Mouse (Mus musculus): ENCODE data around the gene Irf4. TPM values are rescaled to one million over a fixed set of nuclear protein-coding genes. Genes with fewer than 3 reads are reported as not detected.

The Irf4 gene
- polyA plus RNA-seq, 1 experiment from 2014 or later: not detected

- Histone ChIP-seq H3K4me1 (ENCODE audit: control insufficient read depth, insufficient read depth, low read length) (no peaks in the 10 kb centered on the region), H3K27me3 (ENCODE audit: control insufficient read depth, insufficient read depth, low read length) (no peaks in the 10 kb centered on the region), H3K36me3 (ENCODE audit: control insufficient read depth, insufficient read depth, low read length) (no peaks in the 10 kb centered on the region), H3K27ac (ENCODE audit: low read depth, low read length) (no peak overlapping the region), H3K4me3 (ENCODE audit: low read depth, low read length) (no peak overlapping the region), H3K9ac (replicated peaks; ENCODE audit: low read depth, low read length) (no peak overlapping the region), H3K4me2 (ENCODE audit: low read depth, low read length) (no peak overlapping the region), H3K9me3 (ENCODE audit: control insufficient read depth, low read length) (no peaks in the 10 kb centered on the region)
- WGBS: 92% methylated on average over 4 of the region's 4 CpGs
- no peak for ATAC-seq (ENCODE audit: low read depth)
These were observed 33.5 kb upstream of the Irf4 start for GRCm38 (mm10) chr13:30715573-30715972.

- Histone ChIP-seq H3K4me1 (ENCODE audit: control insufficient read depth, insufficient read depth, low read length) (no peaks in the 10 kb centered on the region), H3K27me3 (ENCODE audit: control insufficient read depth, insufficient read depth, low read length) (no peaks in the 10 kb centered on the region), H3K4me2 (ENCODE audit: low read depth, low read length) (no peak overlapping the region), H3K27ac (ENCODE audit: low read depth, low read length) (no peak overlapping the region), H3K9me3 (ENCODE audit: control insufficient read depth, low read length) (no peaks in the 10 kb centered on the region), H3K4me3 (ENCODE audit: low read depth, low read length) (no peak overlapping the region), H3K36me3 (ENCODE audit: control insufficient read depth, insufficient read depth, low read length) (no peaks in the 10 kb centered on the region), H3K9ac (replicated peaks; ENCODE audit: low read depth, low read length) (no peak overlapping the region)
- no peak for ATAC-seq (ENCODE audit: low read depth)
- 86% methylated on average over 5 of the region's 5 CpGs for WGBS
These were observed 32.4 kb upstream of the Irf4 start for GRCm38 (mm10) chr13:30716611-30717010.

- H3K4me3 ChIP-seq (ENCODE audit: low read depth, low read length): no peak overlapping the region
- H3K4me2 ChIP-seq (ENCODE audit: low read depth, low read length): no peak overlapping the region
- H3K9me3 ChIP-seq (ENCODE audit: control insufficient read depth, low read length): no peaks in the 10 kb centered on the region
- WGBS: 23% methylated on average over 7 of the region's 7 CpGs
- no peaks in the 10 kb centered on the region for H3K27me3 ChIP-seq (ENCODE audit: control insufficient read depth, insufficient read depth, low read length)
- 0 out of 2 replicates have a peak, but pooled peaks cover 2% of the 10 kb centered on the region for H3K4me1 ChIP-seq (ENCODE audit: control insufficient read depth, insufficient read depth, low read length)
- no peak for ATAC-seq (ENCODE audit: low read depth)
- no peaks in the 10 kb centered on the region for H3K36me3 ChIP-seq (ENCODE audit: control insufficient read depth, insufficient read depth, low read length)
- H3K27ac ChIP-seq (ENCODE audit: low read depth, low read length): no peak overlapping the region
- H3K9ac ChIP-seq (replicated peaks; ENCODE audit: low read depth, low read length): no peak overlapping the region
These were observed 26.4 kb upstream of the Irf4 start for GRCm38 (mm10) chr13:30722601-30723000.

GRCm38 (mm10) chr13:30723258-30723657, 25.8 kb upstream of the Irf4 start:
- no peak overlapping the region for H3K9ac ChIP-seq (replicated peaks; ENCODE audit: low read depth, low read length)

GRCm38 (mm10) chr13:30723858-30724257, 25.2 kb upstream of the Irf4 start:
- Histone ChIP-seq H3K27me3 (ENCODE audit: control insufficient read depth, insufficient read depth, low read length) (no peaks in the 10 kb centered on the region), H3K27ac (ENCODE audit: low read depth, low read length) (no peak overlapping the region), H3K4me2 (ENCODE audit: low read depth, low read length) (no peak overlapping the region), H3K9ac (replicated peaks; ENCODE audit: low read depth, low read length) (no peak overlapping the region), H3K4me3 (ENCODE audit: low read depth, low read length) (no peak overlapping the region), H3K9me3 (ENCODE audit: control insufficient read depth, low read length) (no peaks in the 10 kb centered on the region), H3K4me1 (ENCODE audit: control insufficient read depth, insufficient read depth, low read length) (0 out of 2 replicates have a peak, but pooled peaks cover 2% of the 10 kb centered on the region), H3K36me3 (ENCODE audit: control insufficient read depth, insufficient read depth, low read length) (no peaks in the 10 kb centered on the region)
- ATAC-seq (ENCODE audit: low read depth): no peak
- WGBS: 63% methylated on average over 8 of the region's 8 CpGs

More at GRCm38 (mm10) chr13:30723258-30723657, 25.8 kb upstream of the Irf4 start:
- no peaks in the 10 kb centered on the region for H3K36me3 ChIP-seq (ENCODE audit: control insufficient read depth, insufficient read depth, low read length)
- H3K27me3 ChIP-seq (ENCODE audit: control insufficient read depth, insufficient read depth, low read length): no peaks in the 10 kb centered on the region
- H3K4me2 ChIP-seq (ENCODE audit: low read depth, low read length): no peak overlapping the region
- WGBS: 67% methylated on average over 5 of the region's 5 CpGs
- no peak for ATAC-seq (ENCODE audit: low read depth)
- no peak overlapping the region for H3K27ac ChIP-seq (ENCODE audit: low read depth, low read length)
- H3K4me1 ChIP-seq (ENCODE audit: control insufficient read depth, insufficient read depth, low read length): 0 out of 2 replicates have a peak, but pooled peaks cover 2% of the 10 kb centered on the region
- H3K9me3 ChIP-seq (ENCODE audit: control insufficient read depth, low read length): no peaks in the 10 kb centered on the region
- no peak overlapping the region for H3K4me3 ChIP-seq (ENCODE audit: low read depth, low read length)

GRCm38 (mm10) chr13:30724691-30725271, 24.2 kb upstream of the Irf4 start:
- 0 out of 2 replicates have a peak, but pooled peaks cover 2% of the 10 kb centered on the region for H3K4me1 ChIP-seq (ENCODE audit: control insufficient read depth, insufficient read depth, low read length)
- no peak overlapping the region; the same call in 1 of the 2 replicates for H3K4me2 ChIP-seq (ENCODE audit: low read depth, low read length)
- no peaks in the 10 kb centered on the region for H3K27me3 ChIP-seq (ENCODE audit: control insufficient read depth, insufficient read depth, low read length)
- ATAC-seq (ENCODE audit: low read depth): peak; percentile 39; the same call in 1 of the 2 replicates
- H3K9me3 ChIP-seq (ENCODE audit: control insufficient read depth, low read length): no peaks in the 10 kb centered on the region
- H3K27ac ChIP-seq (ENCODE audit: low read depth, low read length): no peak overlapping the region; the same call in 1 of the 2 replicates
- no peak overlapping the region for H3K9ac ChIP-seq (replicated peaks; ENCODE audit: low read depth, low read length)
- WGBS: 25% methylated on average over 7 of the region's 7 CpGs
- H3K36me3 ChIP-seq (ENCODE audit: control insufficient read depth, insufficient read depth, low read length): no peaks in the 10 kb centered on the region
- H3K4me3 ChIP-seq (ENCODE audit: low read depth, low read length): no peak overlapping the region

GRCm38 (mm10) chr13:30726879-30727278, 22.1 kb upstream of the Irf4 start:
- ATAC-seq (ENCODE audit: low read depth): no peak
- Histone ChIP-seq H3K27me3 (ENCODE audit: control insufficient read depth, insufficient read depth, low read length) (no peaks in the 10 kb centered on the region), H3K9me3 (ENCODE audit: control insufficient read depth, low read length) (no peaks in the 10 kb centered on the region), H3K4me2 (ENCODE audit: low read depth, low read length) (no peak overlapping the region), H3K27ac (ENCODE audit: low read depth, low read length) (no peak overlapping the region), H3K9ac (replicated peaks; ENCODE audit: low read depth, low read length) (no peak overlapping the region), H3K4me1 (ENCODE audit: control insufficient read depth, insufficient read depth, low read length) (0 out of 2 replicates have a peak, but pooled peaks cover 2% of the 10 kb centered on the region), H3K36me3 (ENCODE audit: control insufficient read depth, insufficient read depth, low read length) (no peaks in the 10 kb centered on the region), H3K4me3 (ENCODE audit: low read depth, low read length) (no peak overlapping the region)
- 83% methylated on average over 4 of the region's 4 CpGs for WGBS

- no peak overlapping the region for H3K9ac ChIP-seq (replicated peaks; ENCODE audit: low read depth, low read length)
These were observed 20.9 kb upstream of the Irf4 start for GRCm38 (mm10) chr13:30728155-30728554.

GRCm38 (mm10) chr13:30729245-30729644, 19.8 kb upstream of the Irf4 start:
- no peak for ATAC-seq (ENCODE audit: low read depth)

More at GRCm38 (mm10) chr13:30728155-30728554, 20.9 kb upstream of the Irf4 start:
- no peak for ATAC-seq (ENCODE audit: low read depth)
- H3K9me3 ChIP-seq (ENCODE audit: control insufficient read depth, low read length): no peaks in the 10 kb centered on the region
- no peaks in the 10 kb centered on the region for H3K4me1 ChIP-seq (ENCODE audit: control insufficient read depth, insufficient read depth, low read length)
- H3K4me2 ChIP-seq (ENCODE audit: low read depth, low read length): no peak overlapping the region
- WGBS: 95% methylated on average over 7 of the region's 7 CpGs
- H3K27me3 ChIP-seq (ENCODE audit: control insufficient read depth, insufficient read depth, low read length): no peaks in the 10 kb centered on the region
- no peak overlapping the region for H3K4me3 ChIP-seq (ENCODE audit: low read depth, low read length)
- no peaks in the 10 kb centered on the region for H3K36me3 ChIP-seq (ENCODE audit: control insufficient read depth, insufficient read depth, low read length)
- no peak overlapping the region for H3K27ac ChIP-seq (ENCODE audit: low read depth, low read length)

More at GRCm38 (mm10) chr13:30729245-30729644, 19.8 kb upstream of the Irf4 start:
- Histone ChIP-seq H3K4me3 (ENCODE audit: low read depth, low read length) (no peak overlapping the region), H3K27ac (ENCODE audit: low read depth, low read length) (no peak overlapping the region), H3K9ac (replicated peaks; ENCODE audit: low read depth, low read length) (no peak overlapping the region), H3K4me1 (ENCODE audit: control insufficient read depth, insufficient read depth, low read length) (no peaks in the 10 kb centered on the region), H3K4me2 (ENCODE audit: low read depth, low read length) (no peak overlapping the region), H3K27me3 (ENCODE audit: control insufficient read depth, insufficient read depth, low read length) (no peaks in the 10 kb centered on the region), H3K9me3 (ENCODE audit: control insufficient read depth, low read length) (no peaks in the 10 kb centered on the region), H3K36me3 (ENCODE audit: control insufficient read depth, insufficient read depth, low read length) (no peaks in the 10 kb centered on the region)
- WGBS: 72% methylated on average over 6 of the region's 6 CpGs
